Mouse (Mus musculus): ENCODE results near the gene Zc3h10. TPM values are rescaled to one million over a fixed set of nuclear protein-coding genes. Genes with fewer than 3 reads are reported as not detected.

Zc3h10 gene
- polyA plus RNA-seq, 1 experiment from 2014 or later, result 18.2 TPM

DNA sequence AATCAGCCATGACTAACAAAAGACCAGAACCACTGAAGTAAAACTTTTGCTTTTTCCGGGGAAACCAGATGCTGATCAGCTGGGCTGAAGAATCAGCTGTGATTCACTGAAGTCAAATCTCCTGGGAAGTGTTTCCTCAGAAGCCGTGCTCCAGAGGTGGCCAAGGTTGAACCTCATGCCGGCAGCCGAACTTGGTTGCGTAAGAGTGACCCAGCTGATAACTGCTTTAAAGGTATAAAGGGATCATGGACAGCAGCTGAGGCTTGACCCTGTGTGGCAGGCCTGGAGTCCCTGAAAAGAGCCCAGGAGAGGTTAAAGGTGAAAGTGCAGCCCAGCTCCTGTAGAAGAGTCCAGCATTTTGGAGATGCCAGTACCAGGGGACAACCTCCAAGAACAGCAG lies 45.2 kb downstream of the Zc3h10 start:
- Histone ChIP-seq H3K4me1 (replicated peaks) (peaks cover 17% of the 10 kb centered on the region), H3K27ac (replicated peaks) (no peak overlapping the region), H3K4me2 (no peak overlapping the region), H3K4me3 (no peak overlapping the region), H3K9ac (no peak overlapping the region), H3K36me3 (no peaks in the 10 kb centered on the region), H3K27me3 (no peaks in the 10 kb centered on the region), H3K9me3 (no peaks in the 10 kb centered on the region)
- no peak for ATAC-seq (ENCODE audit: low FRiP score, low read depth)
- WGBS, result 86% methylated on average over 5 of the region's 5 CpGs

DNA sequence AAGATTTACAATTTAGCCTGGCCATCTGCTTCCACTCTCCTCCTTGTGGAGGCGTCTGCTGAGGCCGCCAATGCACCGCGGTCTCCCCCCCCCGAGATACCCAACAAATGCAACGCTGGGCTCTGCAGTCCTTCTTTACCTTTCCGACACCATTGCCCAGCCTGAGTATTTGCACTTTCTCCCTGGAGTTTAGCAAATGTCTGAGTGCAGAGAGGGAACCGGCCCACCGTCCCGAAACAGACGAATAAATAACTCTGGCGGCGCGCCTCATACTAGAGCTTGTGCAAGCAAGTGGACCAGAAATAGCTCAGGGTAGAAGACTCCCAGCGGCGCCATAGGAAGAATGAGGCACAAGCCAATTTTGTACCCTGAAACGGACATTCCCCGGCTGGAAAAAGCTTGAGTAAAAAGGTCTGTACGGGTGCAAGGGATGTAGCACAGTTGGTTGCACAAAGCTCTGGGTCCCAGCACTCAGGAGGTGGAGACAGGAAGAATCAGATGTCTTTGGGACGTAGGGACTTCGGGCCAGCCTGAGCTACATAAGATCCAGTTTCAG lies 48.4 kb downstream of the Zc3h10 start:
- H3K9ac ChIP-seq, result peak overlapping the region; percentile 45
- peak; percentile 36 for ATAC-seq (ENCODE audit: low FRiP score, low read depth)
- peaks cover 36% of the 10 kb centered on the region for H3K4me1 ChIP-seq (replicated peaks)
- peak overlapping the region; percentile 86 for H3K4me2 ChIP-seq
- peak overlapping the region; percentile 56 for H3K4me3 ChIP-seq
- WGBS, result 2% methylated on average over 21 of the region's 21 CpGs
- H3K9me3 ChIP-seq, result no peaks in the 10 kb centered on the region
- peak overlapping the region; percentile 77 for H3K27ac ChIP-seq (replicated peaks)
- H3K36me3 ChIP-seq, result no peaks in the 10 kb centered on the region
- H3K27me3 ChIP-seq, result no peaks in the 10 kb centered on the region

GRCm38 (mm10) chr10:128498590-128498989 lies 49.0 kb downstream of the Zc3h10 start, which contains the start of gene Myl6b:
Myl6b (minus strand) TSS chr10:128498685.
- H3K27ac ChIP-seq (replicated peaks), result peak within 1 kb of the TSS; percentile 77

GRCm38 (mm10) chr10:128497134-128497737 lies 50.3 kb downstream of the Zc3h10 start:
- no peak overlapping the region for H3K4me3 ChIP-seq
- no peaks in the 10 kb centered on the region for H3K27me3 ChIP-seq
- WGBS, result 36% methylated on average over 6 of the region's 6 CpGs
- H3K27ac ChIP-seq (replicated peaks), result no peak overlapping the region
- no peaks in the 10 kb centered on the region for H3K9me3 ChIP-seq
- no peak for ATAC-seq (ENCODE audit: low FRiP score, low read depth)
- H3K4me1 ChIP-seq (replicated peaks), result peaks cover 41% of the 10 kb centered on the region
- H3K9ac ChIP-seq, result no peak overlapping the region
- 0 out of 2 replicates have a peak overlapping the region, but pooled peaks have one; percentile 11 for H3K4me2 ChIP-seq
- H3K36me3 ChIP-seq, result no peaks in the 10 kb centered on the region

More at GRCm38 (mm10) chr10:128498590-128498989, 49.0 kb downstream of the Zc3h10 start, which contains the start of gene Myl6b:
- no peaks in the 10 kb centered on the region for H3K9me3 ChIP-seq
- H3K4me3 ChIP-seq, result peak within 1 kb of the TSS; percentile 56
- H3K27me3 ChIP-seq, result no peaks in the 10 kb centered on the region
- peak within 1 kb of the TSS; percentile 45 for H3K9ac ChIP-seq
- H3K4me1 ChIP-seq (replicated peaks), result peaks cover 36% of the 10 kb centered on the region
- peak within 1 kb of the TSS; percentile 86 for H3K4me2 ChIP-seq
- no peaks in the 10 kb centered on the region for H3K36me3 ChIP-seq
- ATAC-seq (ENCODE audit: low FRiP score, low read depth), result peak; percentile 85
- under 1% methylated on average over 27 of the region's 27 CpGs for WGBS

DNA sequence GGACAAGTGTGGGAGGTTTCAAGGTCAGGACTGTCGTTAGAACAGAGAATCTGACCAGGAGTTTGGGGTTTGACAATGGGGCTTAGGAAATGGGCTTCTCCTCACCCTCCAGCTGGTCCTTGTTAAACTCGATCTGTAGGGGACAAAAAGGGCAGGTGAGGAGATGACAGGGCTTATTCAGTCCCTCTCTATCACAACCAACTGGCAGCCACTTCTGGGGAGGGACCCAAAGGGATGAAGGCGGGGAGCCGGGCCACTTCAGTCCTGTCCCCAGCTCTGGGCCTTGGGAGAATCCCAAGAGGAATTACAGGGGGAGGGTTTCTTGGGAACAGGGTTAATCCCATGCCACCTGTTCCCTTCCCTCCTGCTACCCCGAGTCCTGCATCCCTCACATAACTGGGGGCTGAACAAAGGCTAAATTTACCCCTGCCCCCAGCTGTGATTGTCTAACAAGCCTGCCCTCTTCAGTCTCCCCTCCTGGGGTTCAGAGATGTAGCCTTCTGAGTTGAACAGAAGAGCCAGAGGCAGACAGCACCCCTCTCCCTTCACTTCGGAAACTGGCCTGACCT lies 51.0 kb downstream of the Zc3h10 start:
- no peak for ATAC-seq (ENCODE audit: low FRiP score, low read depth)
- Histone ChIP-seq H3K4me3 (no peak overlapping the region), H3K4me1 (replicated peaks) (peaks cover 48% of the 10 kb centered on the region), H3K36me3 (no peaks in the 10 kb centered on the region), H3K9ac (no peak overlapping the region), H3K9me3 (no peaks in the 10 kb centered on the region), H3K27ac (replicated peaks) (no peak overlapping the region), H3K4me2 (0 out of 2 replicates have a peak overlapping the region, but pooled peaks have one; percentile 11), H3K27me3 (no peaks in the 10 kb centered on the region)
- WGBS, result 38% methylated on average over 6 of the region's 6 CpGs

DNA sequence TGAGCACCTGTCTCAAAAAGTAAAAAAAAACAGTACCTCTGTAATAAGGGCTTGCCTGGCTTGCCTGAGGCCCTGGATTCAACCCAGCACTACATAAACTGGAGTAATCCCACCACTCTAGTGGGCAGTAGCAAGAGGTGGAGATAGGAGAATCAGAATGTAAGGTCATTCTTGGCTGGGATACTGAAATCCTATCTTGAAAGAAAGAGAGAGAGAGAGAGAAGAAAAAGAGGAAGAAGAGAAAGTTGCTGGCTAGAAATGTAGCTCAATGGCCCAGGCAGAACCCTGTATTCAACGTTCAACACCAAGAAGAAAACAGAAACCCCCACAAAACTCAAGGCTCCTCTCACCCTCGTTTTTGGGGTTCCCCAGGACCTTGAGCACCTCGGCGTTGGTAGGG lies 51.7 kb downstream of the Zc3h10 start:
- Histone ChIP-seq H3K27ac (replicated peaks) (no peak overlapping the region), H3K27me3 (no peaks in the 10 kb centered on the region), H3K4me2 (no peak overlapping the region), H3K4me1 (replicated peaks) (peaks cover 54% of the 10 kb centered on the region), H3K9ac (no peak overlapping the region), H3K4me3 (no peak overlapping the region), H3K36me3 (peaks cover 6% of the 10 kb centered on the region), H3K9me3 (no peaks in the 10 kb centered on the region)
- no peak for ATAC-seq (ENCODE audit: low FRiP score, low read depth)
- WGBS, result 83% methylated on average over 4 of the region's 4 CpGs

GRCm38 (mm10) chr10:128495270-128495669 lies 52.3 kb downstream of the Zc3h10 start:
- ATAC-seq (ENCODE audit: low FRiP score, low read depth), result no peak
- H3K27ac ChIP-seq (replicated peaks), result peak overlapping the region; percentile 98; the same call in 1 of the 2 replicates
- H3K9ac ChIP-seq, result 0 out of 2 replicates have a peak overlapping the region, but pooled peaks have one; percentile 79
- H3K9me3 ChIP-seq, result no peaks in the 10 kb centered on the region
- H3K4me3 ChIP-seq, result peak overlapping the region; percentile 55
- no peaks in the 10 kb centered on the region for H3K27me3 ChIP-seq
- peaks cover 59% of the 10 kb centered on the region for H3K4me1 ChIP-seq (replicated peaks)
- peaks cover 12% of the 10 kb centered on the region for H3K36me3 ChIP-seq
- 75% methylated on average over 2 of the region's 2 CpGs for WGBS
- H3K4me2 ChIP-seq, result peak overlapping the region; percentile 86

GRCm38 (mm10) chr10:128494667-128495245 lies 52.8 kb downstream of the Zc3h10 start:
- H3K4me2 ChIP-seq, result peak overlapping the region; percentile 86
- peak overlapping the region; percentile 98 for H3K27ac ChIP-seq (replicated peaks)
- H3K4me3 ChIP-seq, result peak overlapping the region; percentile 55
- H3K4me1 ChIP-seq (replicated peaks), result peaks cover 63% of the 10 kb centered on the region
- WGBS, result 61% methylated on average over 11 of the region's 11 CpGs
- peak overlapping the region; percentile 79 for H3K9ac ChIP-seq
- no peaks in the 10 kb centered on the region for H3K9me3 ChIP-seq
- H3K27me3 ChIP-seq, result no peaks in the 10 kb centered on the region
- no peak for ATAC-seq (ENCODE audit: low FRiP score, low read depth)
- peaks cover 17% of the 10 kb centered on the region for H3K36me3 ChIP-seq

GRCm38 (mm10) chr10:128493695-128494666 lies 53.6 kb downstream of the Zc3h10 start, which contains the start of gene Myl6:
Myl6 (minus strand) TSS chr10:128494145.
- Histone ChIP-seq H3K4me2 (peak within 1 kb of the TSS; percentile 86), H3K9me3 (no peaks in the 10 kb centered on the region), H3K4me1 (replicated peaks) (peaks cover 63% of the 10 kb centered on the region), H3K4me3 (peak within 1 kb of the TSS; percentile 55), H3K9ac (peak within 1 kb of the TSS; percentile 79), H3K36me3 (peaks cover 24% of the 10 kb centered on the region), H3K27me3 (no peaks in the 10 kb centered on the region), H3K27ac (replicated peaks) (peak within 1 kb of the TSS; percentile 98)
- peak; percentile 93 for ATAC-seq (ENCODE audit: low FRiP score, low read depth)
- under 1% methylated on average over 45 of the region's 45 CpGs for WGBS

DNA sequence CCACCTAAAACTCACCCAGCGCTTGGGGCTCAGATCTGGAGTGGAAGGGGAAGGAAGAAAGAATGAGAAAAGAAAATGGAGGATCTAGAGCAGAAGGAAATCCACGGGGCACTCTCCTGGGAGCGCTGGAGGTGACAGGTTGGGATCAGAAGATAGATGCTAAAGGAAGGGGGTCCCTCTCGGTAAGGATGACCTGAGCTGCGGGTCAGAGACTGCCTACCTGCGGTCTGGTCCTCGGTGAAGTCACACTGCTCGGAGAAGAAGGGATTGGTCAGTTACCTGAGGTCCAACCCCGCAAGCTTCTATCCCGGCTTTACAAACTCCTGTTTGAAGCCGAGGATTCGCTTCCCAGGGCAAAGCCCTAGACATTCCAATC lies 54.3 kb downstream of the Zc3h10 start:
- WGBS, result 0% methylated on average over 12 of the region's 12 CpGs
- Histone ChIP-seq H3K4me1 (replicated peaks) (peaks cover 61% of the 10 kb centered on the region), H3K9me3 (no peaks in the 10 kb centered on the region), H3K4me3 (peak overlapping the region; percentile 55), H3K36me3 (peaks cover 30% of the 10 kb centered on the region), H3K27ac (replicated peaks) (peak overlapping the region; percentile 98), H3K4me2 (peak overlapping the region; percentile 86), H3K9ac (peak overlapping the region; percentile 79), H3K27me3 (no peaks in the 10 kb centered on the region)
- ATAC-seq (ENCODE audit: low FRiP score, low read depth), result peak; percentile 52

- Histone ChIP-seq H3K36me3 (peaks cover 36% of the 10 kb centered on the region), H3K4me3 (peak overlapping the region; percentile 55), H3K4me1 (replicated peaks) (peaks cover 56% of the 10 kb centered on the region), H3K27ac (replicated peaks) (peak overlapping the region; percentile 98), H3K9ac (peak overlapping the region; percentile 79), H3K27me3 (no peaks in the 10 kb centered on the region), H3K4me2 (peak overlapping the region; percentile 86), H3K9me3 (no peaks in the 10 kb centered on the region)
- WGBS, result 28% methylated on average over 12 of the region's 12 CpGs
- peak; percentile 39; the same call in 1 of the 2 replicates for ATAC-seq (ENCODE audit: low FRiP score, low read depth)
These were observed 54.8 kb downstream of the Zc3h10 start for GRCm38 (mm10) chr10:128492633-128493311.
